Mouse (Mus musculus): ENCODE data around the gene Padi1.

GRCm38 (mm10) chr4:140871851-140872685, 26.5 kb upstream of the Padi1 start:
- TF ChIP-seq GATA1 (IDR thresholded peaks at IDR 0.05; ENCODE audit: borderline replicate concordance, low read length), result no peak
- no peak for TF ChIP-seq FLI1 (IDR thresholded peaks at IDR 0.05; ENCODE audit: low read length)
